Mouse (Mus musculus) heart, postnatal 4 days (tissue): Measurements from ENCODE around the gene Trim11. TPM values are rescaled to one million over a fixed set of nuclear protein-coding genes. Genes with fewer than 3 reads are reported as not detected.

Source experiments
- DNase-seq: peaks from one replicate; pipeline ENCODE4 v3.0.0; 2021
- total RNA-seq, 2 experiments: library from RNA; stranded (reverse); gene quantifications; 2 replicates each; pipeline ENCODE4 v1.2.3; 2021

The Trim11 gene
- total RNA-seq, 2 experiments from 2014 or later = 21.3 TPM

- DNase-seq = no peak
Observed at GRCm38 (mm10) chr11:58957226-58957914, 20.5 kb upstream of the Trim11 start.

DNA sequence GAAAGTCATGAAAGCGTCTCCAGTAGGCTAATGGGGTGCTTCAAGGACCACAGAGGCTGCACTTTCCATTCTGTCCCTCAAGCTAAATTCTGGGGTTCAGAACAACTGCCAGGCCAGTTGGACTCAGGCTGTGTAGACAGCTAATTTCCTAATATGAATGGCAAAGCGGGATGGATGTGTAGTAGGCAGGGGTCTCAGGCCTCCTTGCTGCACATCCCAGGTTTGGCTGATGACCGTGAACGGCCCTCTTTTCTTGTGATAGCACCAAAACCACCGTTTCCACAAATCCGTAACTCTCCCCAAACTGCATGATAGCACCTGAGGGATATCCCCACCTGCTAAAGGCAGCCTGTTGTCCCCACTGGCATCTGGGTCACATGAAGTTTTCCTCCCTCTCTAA is 19.4 kb upstream of the Trim11 start:
- no peak for DNase-seq

- DNase-seq = no peak
Observed at GRCm38 (mm10) chr11:58959186-58959825, 18.6 kb upstream of the Trim11 start.

DNA sequence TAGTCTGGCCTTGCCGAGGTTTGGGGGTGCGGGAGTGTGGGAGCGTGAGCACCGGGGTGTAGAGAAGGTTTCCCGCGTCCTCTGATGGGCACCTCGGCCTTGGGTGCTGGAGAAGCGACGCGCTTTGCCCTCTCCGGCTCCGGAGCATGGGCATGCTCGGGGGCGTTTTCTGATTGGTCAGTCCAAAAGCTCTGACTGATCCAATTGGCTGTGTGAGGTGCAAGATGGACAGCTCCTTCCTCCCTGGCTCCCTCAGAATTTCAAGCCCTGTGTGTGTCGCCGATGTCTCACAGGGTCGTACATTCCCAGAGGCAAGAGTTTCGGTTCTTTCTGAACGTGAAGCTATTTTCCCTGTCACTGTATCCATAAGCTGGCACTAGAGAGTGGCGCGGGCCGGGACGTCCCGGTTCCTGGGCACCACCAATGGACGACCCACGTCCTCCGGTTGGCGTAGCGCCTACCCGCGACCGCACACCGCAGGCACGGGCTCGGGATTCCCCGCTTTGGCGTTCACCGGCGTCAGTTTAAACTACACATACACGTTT is 17.9 kb upstream of the Trim11 start:
- peak; percentile 80 for DNase-seq

DNA sequence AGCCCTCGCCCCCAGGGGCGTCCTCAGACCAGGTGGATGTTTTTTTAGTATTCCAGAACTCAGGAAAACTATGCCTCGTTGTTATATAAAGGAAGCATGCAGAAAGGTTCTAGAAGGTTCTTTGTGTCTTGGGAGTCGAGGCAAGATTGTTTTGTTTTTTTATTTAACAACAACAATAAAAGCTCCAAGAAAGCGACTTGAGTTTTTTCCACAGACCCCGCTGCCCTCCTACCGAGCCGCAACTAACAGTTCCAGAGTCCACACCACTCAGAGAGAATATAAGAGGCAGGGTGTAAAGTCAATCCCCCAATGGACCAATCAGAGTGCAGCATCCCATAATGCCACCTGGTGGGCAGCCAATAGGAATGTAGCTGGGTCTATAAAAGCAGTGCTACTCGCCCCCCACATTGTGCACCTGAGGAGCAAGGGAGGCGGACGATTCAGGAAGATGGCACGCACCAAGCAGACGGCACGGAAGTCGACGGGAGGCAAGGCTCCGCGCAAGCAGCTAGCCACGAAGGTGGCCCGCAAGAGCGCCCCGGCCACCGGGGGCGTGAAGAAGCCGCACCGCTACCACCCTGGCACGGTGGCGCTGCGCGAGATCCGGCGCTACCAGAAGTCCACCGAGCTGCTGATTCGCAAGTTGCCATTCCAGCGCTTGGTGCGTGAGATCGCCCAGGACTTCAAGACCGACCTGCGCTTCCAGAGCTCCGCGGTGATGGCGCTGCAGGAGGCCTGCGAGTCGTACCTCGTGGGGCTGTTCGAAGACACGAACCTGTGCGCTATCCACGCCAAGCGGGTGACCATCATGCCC is 16.3 kb upstream of the Trim11 start:
- DNase-seq = no peak

GRCm38 (mm10) chr11:58963543-58963942 is 14.3 kb upstream of the Trim11 start:
- peak; percentile 61 for DNase-seq

DNA sequence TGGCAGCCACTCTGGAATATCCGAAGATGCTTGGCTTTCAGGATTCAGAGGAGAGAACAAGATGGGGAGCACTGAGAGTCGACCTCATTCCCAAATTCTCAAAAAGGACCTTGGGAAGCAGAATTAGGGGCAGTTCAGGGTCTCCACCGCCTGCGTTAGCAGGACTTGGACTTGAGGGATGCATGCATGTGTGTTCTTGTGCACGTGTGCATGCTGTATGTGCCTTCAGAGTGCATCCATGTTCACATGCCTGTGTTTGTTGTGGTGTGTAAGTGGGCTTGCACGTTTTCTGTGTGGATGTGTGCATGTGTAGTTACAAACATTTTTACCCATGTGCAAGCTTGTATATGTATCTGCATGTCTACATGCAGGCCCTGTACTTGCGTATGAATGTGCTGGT is 13.7 kb upstream of the Trim11 start:
- no peak for DNase-seq

DNA sequence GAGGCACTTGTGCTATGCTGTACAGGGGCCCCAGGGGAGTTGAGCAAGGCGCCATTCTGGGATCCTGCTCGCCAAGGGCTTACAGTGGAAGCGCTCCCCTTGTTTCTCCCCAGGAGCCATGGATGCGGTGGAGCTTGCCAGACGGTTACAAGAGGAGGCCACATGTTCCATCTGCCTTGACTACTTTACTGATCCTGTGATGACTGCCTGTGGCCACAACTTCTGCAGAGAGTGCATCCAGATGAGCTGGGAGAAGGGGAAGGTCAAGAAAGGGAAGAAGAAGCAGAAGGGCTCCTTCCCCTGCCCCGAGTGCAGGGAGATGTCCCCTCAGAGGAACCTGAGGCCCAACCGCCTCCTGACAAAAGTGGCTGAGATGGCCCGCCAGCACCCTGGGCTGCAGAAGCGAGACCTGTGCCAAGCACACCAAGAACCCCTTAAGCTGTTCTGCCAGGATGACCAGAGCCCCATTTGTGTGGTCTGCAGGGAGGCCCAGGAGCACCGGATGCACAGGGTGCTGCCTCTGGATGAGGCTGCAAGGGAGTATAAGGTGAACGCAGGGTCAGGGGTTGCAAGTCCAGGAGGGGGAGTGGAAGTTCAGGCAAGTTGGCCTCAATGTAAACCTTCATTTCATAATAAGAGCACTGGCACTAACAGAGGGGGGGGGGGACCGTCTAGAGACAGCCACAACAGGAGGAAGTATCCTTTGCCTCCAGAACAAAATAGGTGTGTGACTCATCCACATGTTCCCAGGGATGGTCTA is 12.7 kb upstream of the Trim11 start:
- no peak for DNase-seq

GRCm38 (mm10) chr11:58967346-58967745 is 10.5 kb upstream of the Trim11 start:
- DNase-seq = peak; percentile 57

DNA sequence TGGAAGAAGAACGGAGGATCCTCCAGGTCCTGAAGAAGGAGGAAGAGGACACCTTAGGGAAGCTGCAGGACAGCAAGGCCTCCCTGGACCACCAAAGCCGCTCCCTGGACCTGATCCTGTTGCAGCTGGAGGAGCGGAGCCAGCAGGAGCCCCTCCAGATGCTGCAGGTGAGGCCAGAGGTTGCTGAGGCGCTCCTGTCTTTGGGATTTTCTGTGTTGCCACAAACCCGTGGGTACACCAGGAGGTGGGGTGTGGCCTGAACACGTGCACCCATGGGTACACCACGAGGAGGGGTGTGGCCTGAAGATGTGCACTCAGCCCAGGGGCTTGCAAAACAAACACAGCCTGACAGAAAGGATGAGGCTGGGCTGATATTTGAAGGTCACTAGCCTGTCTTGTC is 9.3 kb upstream of the Trim11 start:
- no peak for DNase-seq

DNA sequence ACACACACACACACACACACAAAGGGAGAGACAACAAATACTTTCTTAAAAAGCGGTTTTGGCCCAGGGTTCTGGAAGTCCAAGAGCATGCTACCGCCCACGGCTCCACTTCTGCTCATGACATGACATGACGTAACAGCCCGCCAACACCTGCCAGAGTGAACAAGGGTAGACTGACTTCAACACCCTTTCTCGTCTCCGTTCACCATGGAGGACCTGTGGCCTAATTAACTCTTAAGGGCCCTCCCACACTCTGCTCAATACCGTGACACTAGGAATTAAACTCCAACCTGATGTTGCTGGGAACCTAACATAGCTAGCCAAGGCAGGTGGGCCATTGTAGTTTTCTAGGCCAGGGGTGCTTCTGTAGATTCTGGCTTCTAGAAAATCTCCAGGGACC is 8.9 kb upstream of the Trim11 start:
- no peak for DNase-seq

GRCm38 (mm10) chr11:58969659-58970058 is 8.2 kb upstream of the Trim11 start:
- no peak for DNase-seq

DNA sequence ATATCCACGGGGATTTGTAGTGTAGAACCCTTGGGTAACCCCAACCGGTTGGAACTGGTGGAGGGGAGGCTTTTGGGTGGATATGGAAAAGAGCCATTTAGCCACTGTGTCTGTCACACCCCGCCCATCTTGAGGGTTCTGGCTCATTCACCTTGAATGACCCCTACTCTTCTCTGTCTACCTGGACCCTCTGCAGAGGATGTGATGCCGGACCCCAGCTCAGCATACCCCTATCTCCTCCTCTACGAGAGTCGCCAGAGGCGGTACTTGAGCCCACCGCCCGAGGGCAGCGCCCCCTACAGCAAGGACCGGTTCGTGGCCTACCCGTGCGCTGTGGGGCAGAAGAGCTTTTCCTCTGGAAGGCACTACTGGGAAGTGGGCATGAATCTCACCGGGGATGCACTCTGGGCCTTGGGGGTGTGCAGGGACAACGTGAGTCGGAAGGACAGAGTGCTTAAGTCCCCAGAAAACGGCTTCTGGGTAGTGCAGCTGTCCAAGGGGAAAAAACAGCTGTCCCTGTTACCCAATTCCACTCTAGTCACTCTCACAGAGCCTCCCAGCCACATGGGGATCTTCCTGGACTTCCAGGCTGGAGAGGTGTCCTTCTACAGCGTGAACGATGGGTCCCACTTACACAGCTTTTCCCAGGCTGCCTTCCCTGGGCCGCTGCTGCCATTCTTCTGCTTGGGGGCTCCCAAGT is 6.9 kb upstream of the Trim11 start:
- no peak for DNase-seq

GRCm38 (mm10) chr11:58971796-58972195 is 6.1 kb upstream of the Trim11 start:
- no peak for DNase-seq

- DNase-seq = no peak
Observed at GRCm38 (mm10) chr11:58974414-58974813, 3.5 kb upstream of the Trim11 start.

- DNase-seq = no peak
Observed at GRCm38 (mm10) chr11:58977150-58977549, 743 bp upstream of the Trim11 start.

DNA sequence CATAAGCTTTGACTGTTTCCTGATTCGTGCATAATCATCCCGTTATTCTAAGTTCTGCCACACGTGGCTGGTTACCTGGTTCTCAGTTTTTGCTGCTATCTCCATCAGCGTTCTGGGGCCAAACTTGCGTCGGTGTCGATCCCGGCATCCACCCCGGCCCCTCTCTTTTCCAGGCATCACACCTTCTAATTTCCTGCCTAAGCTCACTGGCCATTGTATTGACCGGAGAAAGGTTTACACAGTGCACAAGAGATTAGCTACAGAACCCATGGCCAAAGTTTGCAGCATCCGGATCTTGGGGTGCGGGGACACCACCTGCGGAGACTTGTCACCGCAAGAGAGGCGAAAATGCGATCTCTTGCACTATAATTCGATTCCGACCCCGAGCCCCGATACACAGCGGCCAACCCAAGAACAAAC is 276 bp upstream of the Trim11 start:
- no peak for DNase-seq

DNA sequence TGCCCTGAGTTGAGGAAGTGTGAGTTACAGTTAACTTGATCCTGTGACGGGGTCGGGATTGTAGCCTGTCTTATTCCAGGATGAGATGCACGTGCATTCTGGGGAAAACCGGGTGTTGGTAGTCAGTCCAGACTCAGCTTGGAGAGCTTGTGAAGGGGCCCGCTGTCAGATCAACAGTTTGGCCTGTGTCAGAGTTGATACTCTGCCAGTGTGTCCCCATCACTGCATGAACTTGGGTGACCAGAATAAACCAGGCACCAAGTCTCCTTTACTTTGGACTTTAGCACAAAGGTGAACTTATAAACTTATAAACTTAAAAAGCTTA is 775 bp downstream of the Trim11 start:
- DNase-seq = no peak

DNA sequence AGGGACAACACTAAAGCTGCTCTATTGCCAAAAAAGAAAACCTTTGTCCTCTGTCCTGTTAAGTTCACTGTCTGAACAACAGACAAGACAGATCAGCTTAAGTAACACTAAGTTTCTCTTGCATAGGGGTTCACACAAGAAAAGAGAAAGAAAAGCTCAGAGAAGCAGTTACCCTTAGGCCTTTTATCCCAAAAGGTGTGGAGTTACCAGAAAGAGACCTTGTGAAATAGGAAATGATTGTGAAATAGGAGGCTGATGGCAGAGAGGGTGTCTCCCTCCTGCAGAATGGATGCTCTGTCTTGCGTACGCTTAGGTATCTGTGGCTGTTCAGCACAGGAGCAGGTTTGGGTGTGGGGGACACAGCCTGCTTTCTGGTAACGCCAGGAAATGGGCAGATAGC is 1.3 kb downstream of the Trim11 start:
- no peak for DNase-seq

DNA sequence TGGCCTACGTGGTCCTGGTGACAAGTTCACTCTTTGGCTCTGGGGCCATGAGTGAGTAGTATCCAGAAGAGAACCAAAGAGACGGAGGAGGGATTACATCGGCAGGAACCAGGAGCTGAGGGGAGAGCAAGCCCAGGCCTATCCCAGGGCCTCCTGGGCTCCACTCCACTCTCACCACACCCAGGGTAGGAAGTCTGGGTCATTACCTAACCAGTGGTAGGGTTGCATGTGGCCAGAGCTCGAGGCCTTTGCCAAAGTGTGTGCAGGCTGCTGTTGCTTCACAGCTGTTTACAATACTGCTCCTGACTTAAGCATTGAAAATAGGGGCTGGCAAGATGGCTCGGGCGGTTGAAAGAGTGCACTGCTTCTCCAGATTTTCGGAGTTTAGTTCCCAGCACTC is 1.8 kb downstream of the Trim11 start:
- no peak for DNase-seq

- no peak for DNase-seq
Observed at GRCm38 (mm10) chr11:58980381-58980990, 2.6 kb downstream of the Trim11 start.
